Mouse (Mus musculus) MEL (cell line): ENCODE results near the gene Peli1. TPM values are rescaled to one million over a fixed set of nuclear protein-coding genes. Genes with fewer than 3 reads are reported as not detected.

ENCODE experiments used
- DNase-seq: peaks from one replicate; pipeline ENCODE4 v3.0.0; 2011; ENCODE audit warnings: low read depth, low spot score
- H3K27ac ChIP-seq: 2 replicates; pipeline ENCODE4 v1.5.1; 2012; ENCODE audit warnings: low read depth, mild to moderate bottlenecking, control low read depth, low read length, moderate library complexity; ENCODE audit not compliant: control insufficient read depth
- H3K27me3 ChIP-seq, 2 experiments: fragments of 150-350 bp in 1 of 2; sonication (generic) in 1 of 2; 2 replicates each; pipeline ENCODE4 v1.6.1; 2012; ENCODE audit warnings: low read length in 2 of 2, mild to moderate bottlenecking in 2 of 2, improper control_type of control experiment in 1 of 2, moderate library complexity in 1 of 2; ENCODE audit not compliant: insufficient read depth in 2 of 2, control insufficient read depth in 1 of 2
- H3K36me3 ChIP-seq, 2 experiments: 2 replicates each; pipeline ENCODE4 v1.6.1; 2012 to 2014; ENCODE audit warnings: low read length in 2 of 2, improper control_type of control experiment in 1 of 2, inconsistent platforms in 1 of 2, mild to moderate bottlenecking in 1 of 2; ENCODE audit not compliant: insufficient read depth in 2 of 2, control insufficient read depth in 1 of 2
- H3K4me1 ChIP-seq, 2 experiments: fragments of 150-350 bp in 1 of 2; sonication (generic) in 1 of 2; 2 replicates each; pipeline ENCODE4 v1.6.1; 2012; ENCODE audit warnings: low read length in 2 of 2, improper control_type of control experiment in 1 of 2, mild to moderate bottlenecking in 1 of 2; ENCODE audit not compliant: insufficient read depth in 2 of 2, control insufficient read depth in 1 of 2
- H3K4me3 ChIP-seq, 2 experiments: fragments of 150-350 bp in 1 of 2; sonication (generic) in 1 of 2; 2 replicates each; pipeline ENCODE4 v1.5.1; 2012; ENCODE audit warnings: low read depth in 2 of 2, low read length in 2 of 2, mild to moderate bottlenecking in 2 of 2, moderate library complexity in 2 of 2, control low read depth in 1 of 2, improper control_type of control experiment in 1 of 2; ENCODE audit not compliant: control insufficient read depth in 1 of 2, insufficient read depth in 1 of 2
- H3K79me2 ChIP-seq: 2 replicates; pipeline ENCODE4 v1.6.1; 2012; ENCODE audit warnings: mild to moderate bottlenecking, low read length, moderate library complexity; ENCODE audit not compliant: control insufficient read depth, poor library complexity, insufficient read depth
- H3K9ac ChIP-seq: 2 replicates; pipeline ENCODE4 v1.6.1; 2012; ENCODE audit warnings: low read depth, mild to moderate bottlenecking, control low read depth, low read length, moderate library complexity; ENCODE audit not compliant: control insufficient read depth, poor library complexity, severe bottlenecking
- H3K9me3 ChIP-seq: fragments of 150-350 bp; sonication (generic); replicated peaks from 2 replicates; pipeline ENCODE4 v1.6.1; 2012; ENCODE audit warnings: mild to moderate bottlenecking, low read length, improper control_type of control experiment, moderate library complexity; ENCODE audit not compliant: insufficient read depth
- BHLHE40 ChIP-seq: IDR thresholded peaks from 2 replicates; pipeline ENCODE4 v1.6.1; 2012; ENCODE audit warnings: low read depth, mild to moderate bottlenecking, inconsistent platforms, low read length, improper control_type of control experiment, borderline replicate concordance
- CHD2 ChIP-seq: IDR thresholded peaks from 2 replicates; pipeline ENCODE4 v1.6.1; 2011; ENCODE audit warnings: low read length, improper control_type of control experiment
- CTCF ChIP-seq, 3 experiments: IDR thresholded peaks in 2 of 3; conservative IDR thresholded peaks in 1 of 3; 2 replicates each; pipeline ENCODE4 v1.5.1; 2011 to 2012; ENCODE audit warnings: low read length in 3 of 3, low read depth in 2 of 3, mild to moderate bottlenecking in 2 of 3, improper control_type of control experiment in 1 of 3, inconsistent platforms in 1 of 3, mixed read lengths in 1 of 3, moderate library complexity in 1 of 3; ENCODE audit not compliant: control insufficient read depth in 1 of 3, insufficient read depth in 1 of 3, poor library complexity in 1 of 3, severe bottlenecking in 1 of 3
- ETS1 ChIP-seq: IDR thresholded peaks from 2 replicates; pipeline ENCODE4 v1.6.1; 2012; ENCODE audit warnings: low read depth, mild to moderate bottlenecking, inconsistent platforms, low read length, improper control_type of control experiment, moderate library complexity
- GABPA ChIP-seq: IDR thresholded peaks from 2 replicates; pipeline ENCODE4 v1.6.1; 2012; ENCODE audit warnings: low read depth, mild to moderate bottlenecking, inconsistent platforms, low read length, improper control_type of control experiment, moderate library complexity
- GATA1 ChIP-seq: IDR thresholded peaks from 2 replicates; pipeline ENCODE4 v1.6.1; 2011; ENCODE audit warnings: low read depth, low read length, improper control_type of control experiment
- HCFC1 ChIP-seq: IDR thresholded peaks from 2 replicates; pipeline ENCODE4 v1.6.1; 2012; ENCODE audit warnings: low read depth, mild to moderate bottlenecking, inconsistent platforms, low read length, improper control_type of control experiment, moderate library complexity
- JUND ChIP-seq: IDR thresholded peaks from 2 replicates; pipeline ENCODE4 v1.6.1; 2011; ENCODE audit warnings: low read depth, mild to moderate bottlenecking, improper control_type of control experiment, low read length
- KAT2A ChIP-seq: conservative IDR thresholded peaks from 2 replicates; pipeline ENCODE4 v1.6.1; 2012; ENCODE audit warnings: low read depth, low read length, improper control_type of control experiment, inconsistent platforms
- MAX ChIP-seq: IDR thresholded peaks from 2 replicates; pipeline ENCODE4 v1.6.1; 2011; ENCODE audit warnings: low read length, improper control_type of control experiment
- MEF2A ChIP-seq: IDR thresholded peaks from 2 replicates; pipeline ENCODE4 v1.6.1; 2014; ENCODE audit warnings: low read depth, mild to moderate bottlenecking, inconsistent platforms, low read length, improper control_type of control experiment; ENCODE audit not compliant: poor library complexity, insufficient replicate concordance, severe bottlenecking; ENCODE audit errors: extremely low read depth
- MXI1 ChIP-seq: IDR thresholded peaks from 2 replicates; pipeline ENCODE4 v1.6.1; 2011; ENCODE audit warnings: mild to moderate bottlenecking, low read depth, low read length, improper control_type of control experiment
- MYC ChIP-seq: IDR thresholded peaks from 2 replicates; pipeline ENCODE4 v1.6.1; 2011; ENCODE audit warnings: low read depth, mild to moderate bottlenecking, low read length, improper control_type of control experiment, moderate library complexity
- POLR2A ChIP-seq, 2 experiments: IDR thresholded peaks; 2 replicates each; pipeline ENCODE4 v1.6.1; 2011 to 2012; ENCODE audit warnings: low read length in 2 of 2, mild to moderate bottlenecking in 2 of 2, control low read depth in 1 of 2, improper control_type of control experiment in 1 of 2, low read depth in 1 of 2, moderate library complexity in 1 of 2; ENCODE audit not compliant: control insufficient read depth in 1 of 2, insufficient read depth in 1 of 2, poor library complexity in 1 of 2
- POLR2AphosphoS2 ChIP-seq: IDR thresholded peaks from 2 replicates; pipeline ENCODE4 v1.6.1; 2011; ENCODE audit warnings: low read length, improper control_type of control experiment
- POLR2AphosphoS5 ChIP-seq: IDR thresholded peaks from 2 replicates; pipeline ENCODE4 v1.6.1; 2012; ENCODE audit warnings: low read depth, borderline replicate concordance, mild to moderate bottlenecking, inconsistent platforms, low read length, moderate library complexity, mixed read lengths
- SIN3A ChIP-seq: IDR thresholded peaks from 2 replicates; pipeline ENCODE4 v1.6.1; 2012; ENCODE audit warnings: low read length, improper control_type of control experiment, inconsistent platforms
- TBP ChIP-seq: IDR thresholded peaks from 2 replicates; pipeline ENCODE4 v1.8.0; 2011; ENCODE audit warnings: low read depth, low read length, improper control_type of control experiment
- UBTF ChIP-seq: IDR thresholded peaks from 2 replicates; pipeline ENCODE4 v1.6.1; 2012; ENCODE audit warnings: low read depth, mild to moderate bottlenecking, inconsistent platforms, low read length, improper control_type of control experiment, moderate library complexity, borderline replicate concordance; ENCODE audit not compliant: insufficient read depth
- USF1 ChIP-seq: IDR thresholded peaks from 2 replicates; pipeline ENCODE4 v1.6.1; 2014; ENCODE audit warnings: low read depth, mild to moderate bottlenecking, inconsistent platforms, low read length, improper control_type of control experiment, moderate library complexity
- ZC3H11A ChIP-seq: IDR thresholded peaks from 2 replicates; pipeline ENCODE4 v1.6.1; 2012; ENCODE audit warnings: low read depth, mild to moderate bottlenecking, inconsistent platforms, low read length, improper control_type of control experiment
- ZKSCAN1 ChIP-seq: IDR thresholded peaks from 2 replicates; pipeline ENCODE4 v1.6.1; 2012; ENCODE audit warnings: low read depth, mild to moderate bottlenecking, inconsistent platforms, low read length, improper control_type of control experiment, moderate library complexity
- ZNF384 ChIP-seq: IDR thresholded peaks from 2 replicates; pipeline ENCODE4 v1.6.1; 2012; ENCODE audit warnings: low read depth, mild to moderate bottlenecking, inconsistent platforms, low read length, improper control_type of control experiment
- polyA plus RNA-seq, 2 experiments: library from polyadenylated mRNA; stranded (reverse) in 1 of 2; unstranded in 1 of 2; fragments of >175 nt in 1 of 2; fragments of >200 nt in 1 of 2; gene quantifications; 2 replicates each; pipeline versions ENCODE4 v1.2.1 to v1.2.4; 2012; ENCODE audit warnings: low replicate concordance in 2 of 2, low read depth in 1 of 2; ENCODE audit not compliant: insufficient read length in 2 of 2, insufficient read depth in 1 of 2, missing spikeins in 1 of 2
- total RNA-seq: library from RNA; depleted of rRNA; stranded (reverse); fragments of 300-350 nt; gene quantifications from 2 replicates; pipeline ENCODE4 v1.2.3, GENCODE M21; 2012

The Peli1 gene
- total and polyA plus RNA-seq, 3 experiments: 7.5 to 11.6 TPM; not detected in 1

GRCm38 (mm10) chr11:21063271-21063670 lies 27.8 kb upstream of the Peli1 start:
- Histone ChIP-seq H3K36me3 (no peaks in the 10 kb centered on the region; a peak in 2 of 4 replicates), H3K27ac (no peak overlapping the region), H3K79me2 (no peaks in the 10 kb centered on the region), H3K27me3 (peaks cover 0 to 3% of the 10 kb centered on the region in 2 experiments; a peak in 2 of 4 replicates), H3K4me3 (no peak overlapping the region), H3K9me3 (no peaks in the 10 kb centered on the region), H3K4me1 (0 out of 4 replicates have a peak, but pooled peaks cover 0 to 3% of the 10 kb centered on the region in 2 experiments), H3K9ac (no peak overlapping the region)
- TF ChIP-seq POLR2AphosphoS2: no peak
- TF ChIP-seq SIN3A: no peak
- no peak for TF ChIP-seq USF1
- TF ChIP-seq ZKSCAN1: no peak
- TF ChIP-seq ZC3H11A: no peak
- TF ChIP-seq GATA1: no peak
- no peak for TF ChIP-seq CHD2
- no peak for TF ChIP-seq MYC
- DNase-seq: no peak

- H3K27me3 ChIP-seq: peaks cover 3 to 6% of the 10 kb centered on the region in 2 experiments; a peak in 3 of 4 replicates
- no peak for TF ChIP-seq POLR2AphosphoS5
- no peak for TF ChIP-seq JUND
- no peak for TF ChIP-seq ETS1
- no peak for TF ChIP-seq ZNF384
- no peak for TF ChIP-seq BHLHE40
- no peak for TF ChIP-seq HCFC1
- TF ChIP-seq MEF2A: no peak
- TF ChIP-seq MAX: no peak
- TF ChIP-seq TBP: no peak
- no peak for TF ChIP-seq POLR2A (IDR thresholded peaks at IDR 0.05; ENCODE audit: control insufficient read depth in 1 of 2, insufficient read depth in 1 of 2, low read depth in 1 of 2, low read length in 2 of 2, poor library complexity in 1 of 2)
- TF ChIP-seq GABPA: no peak
- TF ChIP-seq UBTF: no peak
- TF ChIP-seq POLR2AphosphoS2: no peak
- TF ChIP-seq SIN3A: no peak
- TF ChIP-seq MXI1: no peak
- no peak for TF ChIP-seq USF1
- TF ChIP-seq MYC: no peak
- TF ChIP-seq CTCF (IDR thresholded peaks at IDR 0.05 in 2 of 3, conservative IDR thresholded peaks at IDR 0.05 in 1 of 3; ENCODE audit: control insufficient read depth in 1 of 3, insufficient read depth in 1 of 3, low read depth in 2 of 3, low read length in 3 of 3, poor library complexity in 1 of 3, severe bottlenecking in 1 of 3): no peak
- TF ChIP-seq KAT2A: no peak
- peaks cover 2 to 7% of the 10 kb centered on the region in 2 experiments; a peak in 2 of 4 replicates for H3K4me1 ChIP-seq
- no peak overlapping the region for H3K4me3 ChIP-seq
- no peak overlapping the region for H3K9ac ChIP-seq
- peaks cover 0 to 6% of the 10 kb centered on the region in 2 experiments; a peak in 2 of 4 replicates for H3K36me3 ChIP-seq
- H3K27ac ChIP-seq: no peak overlapping the region
- no peak for DNase-seq
- no peaks in the 10 kb centered on the region for H3K9me3 ChIP-seq
- H3K79me2 ChIP-seq: no peaks in the 10 kb centered on the region
Observed at GRCm38 (mm10) chr11:21079400-21079799, 11.7 kb upstream of the Peli1 start.
